Mouse (Mus musculus) kidney, postnatal 4 days (tissue): ENCODE measurements around the gene Lrrc42.

ENCODE experiments used
- DNase-seq, 2 experiments: peaks; one replicate each; pipeline ENCODE4 v3.0.0; 2021; ENCODE audit warnings: mixed read lengths in 2 of 2

Gene Lrrc42

DNA sequence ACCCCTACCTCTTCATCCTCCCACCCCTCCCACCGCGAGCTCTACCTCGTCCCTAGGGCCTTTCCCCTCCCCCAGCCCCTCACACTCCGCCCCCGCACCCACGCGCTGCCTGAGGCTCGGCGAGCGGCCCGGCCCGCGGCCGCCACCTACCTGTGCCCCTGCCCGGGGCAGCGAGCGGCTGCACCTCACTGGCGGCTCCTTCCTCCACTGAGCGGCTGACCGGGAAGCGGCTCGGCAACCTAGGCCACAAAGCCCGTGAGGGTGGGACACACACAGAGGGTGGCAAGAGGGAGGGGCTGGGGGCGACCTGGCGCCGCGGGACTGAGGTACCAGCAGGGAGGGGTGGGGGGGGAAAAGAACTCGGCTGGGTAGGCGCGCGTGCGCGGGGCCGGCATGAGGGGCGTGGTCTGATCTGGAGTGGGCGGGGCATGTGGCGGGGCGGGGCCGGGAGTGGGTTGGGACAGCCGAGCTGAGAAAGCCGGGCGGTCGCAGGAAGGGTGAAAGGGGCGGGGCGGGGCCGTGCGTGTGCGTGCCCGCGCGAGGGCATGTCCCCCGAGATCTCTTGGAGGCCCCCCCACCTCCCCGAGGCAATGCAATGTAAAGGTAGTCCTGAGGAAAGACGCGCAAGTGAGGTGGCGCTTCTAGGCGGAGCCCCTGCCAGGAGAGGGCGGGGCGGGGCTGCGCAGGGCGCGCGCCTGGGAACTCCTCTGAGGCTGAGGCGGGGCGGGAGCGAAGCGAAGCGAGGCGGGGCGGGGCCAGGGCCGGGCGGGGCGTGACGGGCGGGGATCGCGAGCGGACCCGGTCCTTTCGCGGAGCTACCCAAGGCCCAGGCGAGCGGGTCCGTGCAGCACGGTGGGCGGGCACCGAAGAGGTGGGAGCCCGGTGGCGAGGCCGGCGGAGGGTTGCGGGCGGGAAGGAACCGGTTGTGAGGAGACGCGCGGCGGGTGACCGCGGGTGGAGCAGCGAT, at the start of gene Lrrc42, which contains the start of gene Hspb11:
TSS of gene Lrrc42 (minus strand) at position 408 of the 967 bp plus-strand sequence.
TSS of gene Hspb11 (plus strand) at position 469 of the 967 bp plus-strand sequence.
- peak; percentile 98 to 99 for DNase-seq

DNA sequence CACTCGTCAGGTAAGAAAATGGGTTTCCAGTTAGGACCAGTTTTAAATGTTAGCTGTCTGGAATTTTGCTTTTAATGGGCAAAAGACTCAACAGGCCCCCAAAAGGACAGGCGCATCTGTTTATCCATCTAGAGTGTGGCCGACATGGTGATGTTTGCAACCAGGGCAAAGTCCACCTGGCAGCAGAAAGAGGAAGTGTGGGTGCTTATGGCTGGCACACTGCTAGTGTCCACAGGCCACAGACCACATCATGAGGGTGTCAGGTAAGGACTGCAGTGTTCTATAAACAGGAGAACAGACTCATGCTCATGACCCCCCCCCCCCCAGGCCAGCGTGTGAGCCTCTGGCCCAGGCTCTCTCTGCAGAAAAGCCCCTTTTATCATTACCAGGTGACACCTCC, 49.5 kb upstream of the Lrrc42 start:
- DNase-seq: peak in 1 of 2 experiments; percentile 34

DNA sequence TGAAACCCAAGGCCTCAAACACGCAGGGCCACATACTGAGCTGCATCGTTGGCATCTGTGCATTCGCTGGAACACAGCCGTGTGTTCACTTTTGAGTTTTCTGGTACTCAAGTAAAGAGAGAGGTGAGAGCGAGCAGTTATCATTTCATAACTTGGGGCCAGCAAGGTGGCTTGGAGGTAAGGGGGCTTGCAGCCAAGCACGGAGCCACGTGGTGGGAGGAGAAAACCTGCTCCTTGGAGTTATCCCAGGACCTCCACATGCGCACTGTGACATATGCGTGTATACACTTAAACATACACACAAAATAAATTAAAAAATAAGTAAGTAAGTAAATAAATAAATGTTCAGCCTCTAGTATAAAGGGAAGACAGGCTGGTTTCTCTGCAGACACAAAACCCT, 48.9 kb upstream of the Lrrc42 start:
- no peak for DNase-seq

DNA sequence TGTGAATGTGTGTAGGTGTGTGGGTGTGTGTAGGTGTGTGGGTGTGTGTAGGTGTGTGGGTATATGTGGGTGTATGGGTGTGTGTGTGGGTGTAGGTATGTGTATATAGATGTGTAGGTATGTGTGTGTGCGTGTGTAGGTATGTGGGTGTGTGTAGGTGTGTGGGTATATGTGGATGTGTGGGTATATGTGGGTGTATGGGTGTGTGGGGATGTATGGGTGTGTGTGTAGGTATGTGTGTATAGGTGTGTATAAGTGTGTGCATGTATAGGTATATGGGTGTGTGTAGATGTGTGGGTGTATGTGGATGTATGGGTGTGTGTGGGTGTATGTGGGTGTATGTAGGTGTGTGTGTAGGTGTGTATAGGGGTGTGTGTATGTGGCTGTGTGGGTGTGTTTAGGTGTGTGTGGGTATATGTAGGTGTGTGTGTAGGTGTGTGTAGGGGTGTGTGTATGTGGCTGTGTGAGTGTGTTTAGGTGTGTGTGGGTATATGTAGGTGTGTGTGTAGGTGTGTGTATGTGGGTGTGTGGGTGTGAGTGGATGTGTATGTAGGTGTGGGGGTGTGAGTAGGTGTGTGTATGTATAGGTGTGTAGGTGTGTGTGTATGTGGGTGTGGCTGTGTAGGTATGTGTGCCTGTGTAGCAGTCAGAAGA, 47.7 kb upstream of the Lrrc42 start:
- DNase-seq: no peak

DNA sequence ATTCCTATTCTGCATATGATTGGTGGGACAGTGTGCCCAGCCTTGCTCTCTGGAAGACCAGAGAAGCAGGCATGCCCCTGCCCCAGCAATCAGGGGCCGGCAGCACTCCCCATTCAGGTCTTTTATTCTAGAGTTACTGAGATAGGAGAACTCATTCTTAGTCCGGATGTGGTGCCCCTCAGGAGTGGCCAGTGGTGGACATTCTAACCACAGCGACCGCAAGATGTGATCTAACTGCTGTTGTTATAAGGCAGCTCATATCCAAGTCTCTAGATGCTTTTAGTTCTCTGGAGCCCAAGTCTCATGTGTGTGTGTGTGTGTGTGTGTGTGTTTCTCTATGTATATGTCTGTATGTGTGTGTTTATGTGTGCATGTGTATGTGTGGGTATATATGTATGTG, 47.0 kb upstream of the Lrrc42 start:
- no peak for DNase-seq

DNA sequence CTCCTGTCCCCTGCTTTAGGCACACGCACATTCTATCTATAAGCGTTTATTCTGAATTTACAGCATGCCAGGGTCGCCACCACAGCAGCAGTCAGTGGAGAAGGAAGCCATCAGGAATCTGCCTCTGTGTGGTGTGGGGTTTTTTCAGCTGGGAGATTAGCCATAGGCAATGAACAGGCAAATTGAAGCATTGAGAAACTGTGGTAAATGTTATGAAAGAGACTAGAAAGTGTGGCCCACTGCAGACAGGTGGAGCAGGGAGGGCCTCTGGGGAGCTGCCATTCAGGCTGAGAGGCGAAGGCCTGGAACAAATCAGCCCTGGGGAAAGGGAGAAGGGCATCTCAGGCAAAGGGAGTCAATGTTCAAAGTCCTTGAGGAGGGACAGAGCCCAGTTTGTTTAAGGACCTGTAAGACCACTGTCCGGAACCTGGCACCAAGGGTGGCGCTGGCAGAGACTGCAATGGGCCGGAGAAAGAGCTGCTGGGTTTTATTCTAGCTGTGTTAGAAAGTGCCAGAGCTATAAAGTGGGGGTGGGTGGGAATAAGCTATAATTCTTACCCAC, 46.5 kb upstream of the Lrrc42 start:
- peak in 1 of 2 experiments; percentile 25 for DNase-seq

DNA sequence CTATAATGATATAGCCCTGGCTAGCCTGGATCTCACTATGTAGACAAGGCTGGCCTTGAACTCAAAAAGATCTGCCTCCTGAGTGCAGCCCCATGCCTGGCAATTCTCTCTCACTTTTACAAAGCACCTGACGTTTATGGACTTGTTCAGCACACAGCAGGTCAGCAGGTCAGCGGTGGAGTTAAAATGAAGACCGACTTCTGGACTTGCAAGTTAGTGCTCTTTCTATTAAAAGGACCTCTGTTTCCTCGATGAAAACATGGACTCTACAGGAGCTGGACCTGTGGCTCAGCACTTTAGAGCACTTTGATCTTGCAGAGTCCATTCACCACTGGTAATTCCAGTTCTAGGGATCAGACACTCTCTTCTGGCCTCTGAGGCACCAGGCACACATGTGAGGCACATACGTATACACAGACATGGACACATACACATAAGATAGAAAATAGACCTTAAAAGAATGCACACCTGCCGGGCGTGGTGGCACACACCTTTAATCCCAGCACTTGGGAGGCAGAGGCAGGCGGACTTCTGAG, 44.8 kb upstream of the Lrrc42 start:
- no peak for DNase-seq

DNA sequence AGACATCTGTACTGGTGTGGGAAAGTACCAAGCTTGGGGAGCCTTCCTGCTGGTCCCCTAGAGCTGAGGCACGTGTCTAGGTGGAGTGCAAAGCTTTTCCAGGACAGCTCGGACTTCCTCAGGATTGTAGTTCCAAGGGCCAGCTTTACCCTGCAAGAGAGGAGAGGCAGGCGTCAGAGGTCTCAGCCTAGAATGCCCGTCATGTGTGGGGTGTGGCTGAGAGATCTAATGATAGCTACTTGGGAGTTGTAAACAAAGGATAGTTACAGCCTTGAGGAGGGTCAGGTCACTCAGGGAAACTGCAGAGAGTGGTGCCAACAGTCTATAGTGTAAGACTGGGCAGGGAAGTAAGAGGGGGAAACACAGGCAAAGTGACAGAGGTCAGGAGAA, 38.9 kb upstream of the Lrrc42 start:
- DNase-seq: no peak

DNA sequence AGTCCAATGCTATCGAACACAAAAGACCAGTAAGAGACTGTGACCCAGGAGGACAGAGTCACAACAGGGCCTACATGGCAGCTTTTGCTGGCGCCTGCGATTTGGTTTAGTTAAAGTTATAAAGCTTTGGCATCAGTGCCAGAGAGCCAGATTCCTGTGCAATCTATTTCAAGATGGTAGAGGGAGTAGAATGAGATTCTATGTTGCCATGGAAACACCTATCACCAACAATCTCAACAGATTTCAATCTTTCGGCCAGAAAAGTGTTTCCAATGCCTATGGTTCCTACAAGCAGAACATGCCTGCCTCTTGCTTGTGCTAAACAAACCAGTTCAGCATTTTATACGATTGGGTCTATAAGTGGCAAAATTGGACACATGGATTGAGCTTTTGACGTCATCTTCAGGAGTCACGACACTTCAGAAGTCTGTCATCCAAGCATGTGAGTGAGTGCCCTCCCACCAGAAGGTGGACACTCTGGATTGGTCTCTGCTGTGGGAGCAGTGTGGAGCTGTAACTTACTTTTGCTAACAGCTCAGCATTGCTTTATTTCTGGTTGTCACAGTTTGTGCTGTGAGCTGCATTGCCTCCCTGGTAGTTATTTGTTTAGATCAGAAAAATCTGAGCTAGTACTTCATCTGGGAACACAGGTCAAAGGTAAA, 38.4 kb upstream of the Lrrc42 start:
- no peak for DNase-seq

DNA sequence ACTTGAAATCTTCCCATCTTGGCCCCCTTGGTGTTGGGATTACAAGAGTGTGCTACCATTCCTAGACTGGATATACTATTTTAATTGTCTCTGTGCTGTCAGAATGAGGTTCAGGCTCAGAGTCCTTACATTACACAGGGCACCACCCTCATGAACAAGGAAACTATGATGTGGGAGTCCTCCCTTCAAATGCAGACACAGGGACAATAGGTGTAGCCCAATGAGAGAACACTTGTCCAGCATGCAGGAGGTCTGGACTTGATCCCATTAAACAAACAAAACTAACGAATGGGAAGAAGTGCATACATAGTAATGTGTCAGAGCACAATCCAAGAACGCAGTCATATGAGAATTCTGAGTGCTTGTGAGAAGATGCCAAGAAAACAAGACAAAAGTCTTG, 34.2 kb upstream of the Lrrc42 start:
- DNase-seq: no peak

DNA sequence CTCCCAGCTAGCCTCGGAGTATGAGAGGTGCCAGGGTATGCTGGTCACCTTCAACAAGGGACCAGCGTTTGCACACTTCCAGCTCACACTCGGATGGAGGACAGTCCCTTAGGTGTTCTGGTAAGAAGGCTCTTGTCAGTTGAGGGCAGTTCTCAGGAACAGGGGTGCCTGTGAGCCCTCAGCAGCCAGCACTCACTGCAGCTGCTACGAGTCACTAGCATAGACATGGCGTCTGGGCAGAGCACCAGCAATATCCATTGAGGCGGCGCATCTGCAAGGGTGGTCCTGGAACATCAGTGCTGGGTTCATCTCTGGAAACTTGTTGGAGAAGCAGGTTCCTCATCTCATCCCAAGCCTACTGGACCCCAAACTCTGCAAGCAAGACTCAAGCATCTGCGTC, 33.1 kb upstream of the Lrrc42 start:
- DNase-seq: no peak

DNA sequence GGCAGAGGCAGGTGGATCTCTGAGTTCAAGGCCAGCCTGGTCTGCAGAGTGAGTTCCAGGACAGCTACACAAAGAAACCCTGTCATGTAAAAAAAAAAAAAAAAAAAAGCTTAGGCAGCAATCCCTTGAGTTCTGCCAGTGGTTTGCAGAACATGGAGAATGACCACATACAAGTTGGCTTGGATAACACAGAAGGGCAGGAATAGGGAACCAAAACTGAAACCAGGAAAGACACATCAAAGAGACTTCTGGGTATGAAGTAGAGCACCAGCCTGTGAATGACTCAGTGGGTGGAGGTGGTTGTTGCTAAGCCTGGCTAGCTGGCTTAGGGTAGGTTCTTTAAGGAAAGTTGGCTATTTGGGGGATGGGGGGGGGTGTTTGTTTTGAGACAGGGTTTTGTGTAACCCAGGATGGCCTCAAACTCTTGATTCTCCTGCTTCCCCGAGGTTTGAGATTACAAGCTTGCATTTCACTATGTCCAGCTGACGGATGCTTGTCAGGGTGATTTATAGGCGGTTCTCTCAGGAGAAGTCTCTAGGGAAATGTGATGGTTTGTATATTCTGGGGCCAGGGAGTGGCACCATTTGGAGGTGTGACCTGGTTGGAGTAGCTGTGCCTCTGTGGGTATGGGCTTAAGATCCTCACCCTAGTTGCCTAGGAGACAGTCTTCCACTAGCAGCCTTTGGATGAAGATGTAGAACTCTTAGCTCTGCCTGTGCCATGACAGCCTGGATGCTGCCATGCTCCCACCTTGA, 32.3 kb upstream of the Lrrc42 start:
- no peak for DNase-seq

DNA sequence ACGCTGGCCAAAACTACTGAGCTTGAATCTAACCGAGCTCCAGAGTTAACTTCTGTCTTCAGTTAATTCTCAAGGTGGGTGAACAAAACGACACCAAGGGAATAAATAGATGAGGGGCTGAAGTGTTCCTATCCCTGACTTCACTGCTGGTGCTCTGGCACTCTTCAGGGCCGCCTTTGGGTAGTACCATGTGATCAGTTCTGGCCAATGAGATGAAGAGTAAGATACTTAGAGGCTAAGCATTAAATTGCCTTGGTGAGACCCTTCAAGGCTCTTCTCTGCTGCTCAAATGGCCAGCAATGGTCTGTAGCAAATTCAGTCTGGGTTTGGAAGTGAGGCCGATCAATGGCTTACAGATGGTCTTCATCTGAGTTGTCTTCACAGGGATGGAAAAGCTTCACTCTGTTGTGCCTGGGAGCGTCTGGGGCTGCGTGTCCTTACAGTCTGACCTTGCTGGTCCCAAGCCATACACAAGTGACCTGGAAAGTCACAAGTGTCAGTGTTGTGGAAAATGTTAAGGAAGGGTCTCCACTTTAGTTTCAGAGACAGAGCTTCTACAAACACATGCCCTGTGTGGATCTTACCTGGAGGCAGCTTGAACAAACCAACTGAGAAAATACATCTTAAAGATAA, 27.6 kb upstream of the Lrrc42 start:
- no peak for DNase-seq

DNA sequence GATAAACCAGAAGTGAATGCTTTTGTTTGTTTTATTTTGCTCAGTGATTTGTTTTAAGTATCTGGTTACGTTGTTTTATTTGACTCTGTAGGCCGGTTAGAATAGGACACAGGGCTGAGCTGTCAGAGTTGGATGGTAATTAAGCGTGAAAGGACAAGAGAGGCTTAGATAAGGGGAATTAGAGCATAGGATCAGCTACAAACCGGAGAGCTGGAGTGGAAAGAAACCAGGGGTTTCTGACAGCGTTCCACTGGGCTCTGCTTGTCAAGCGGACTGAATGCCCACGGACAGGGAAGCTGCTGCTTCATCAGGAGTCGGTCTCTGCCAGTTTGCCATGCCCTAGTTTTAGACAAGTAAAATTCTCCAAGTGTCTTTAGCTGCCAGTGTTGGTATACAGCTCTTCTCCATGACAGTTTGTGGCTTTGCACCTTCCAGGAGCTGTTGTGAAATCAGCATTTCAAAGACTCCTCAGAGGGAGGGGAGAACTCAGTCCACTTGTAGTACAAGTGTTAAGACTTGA, 24.9 kb upstream of the Lrrc42 start:
- DNase-seq: no peak

DNA sequence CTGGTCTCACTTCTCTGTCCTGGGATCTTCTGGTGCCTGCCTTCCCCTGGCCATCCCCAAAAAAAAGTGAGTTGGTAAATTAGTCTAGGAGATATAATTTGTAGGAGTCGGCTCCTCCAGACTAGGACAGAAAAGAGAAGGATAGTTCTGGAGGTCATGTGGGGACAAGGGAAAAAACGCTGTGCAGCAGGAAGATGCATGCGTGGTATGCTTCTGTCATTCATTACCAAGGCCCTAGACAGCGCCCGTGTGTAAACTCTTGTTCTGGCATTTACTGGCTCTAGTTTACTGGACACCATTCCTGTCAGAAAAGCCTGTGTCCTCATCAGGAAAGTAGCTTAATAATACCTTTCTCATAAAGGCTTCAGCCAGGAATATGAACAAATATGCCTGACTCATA, 21.2 kb upstream of the Lrrc42 start:
- peak in 1 of 2 experiments; percentile 25 for DNase-seq

DNA sequence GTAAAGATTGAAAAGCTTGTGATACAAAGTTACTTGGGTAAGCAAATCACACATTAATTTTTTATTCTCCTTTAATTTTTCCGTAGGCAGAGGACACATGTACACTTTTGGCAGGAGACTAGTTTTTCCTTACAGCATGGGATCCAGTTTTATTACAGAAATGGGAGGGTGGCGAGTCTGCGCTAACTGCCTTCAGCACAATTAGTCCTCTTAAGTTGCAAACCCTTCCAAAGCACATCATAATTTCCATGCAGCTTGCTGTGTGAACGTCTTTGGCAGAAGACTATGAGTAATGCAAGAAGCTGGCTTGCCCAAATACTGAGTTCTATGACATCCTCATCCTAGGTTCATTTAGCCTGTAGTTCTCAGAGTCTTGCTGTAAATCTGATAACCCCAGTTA, 20.4 kb upstream of the Lrrc42 start:
- no peak for DNase-seq

DNA sequence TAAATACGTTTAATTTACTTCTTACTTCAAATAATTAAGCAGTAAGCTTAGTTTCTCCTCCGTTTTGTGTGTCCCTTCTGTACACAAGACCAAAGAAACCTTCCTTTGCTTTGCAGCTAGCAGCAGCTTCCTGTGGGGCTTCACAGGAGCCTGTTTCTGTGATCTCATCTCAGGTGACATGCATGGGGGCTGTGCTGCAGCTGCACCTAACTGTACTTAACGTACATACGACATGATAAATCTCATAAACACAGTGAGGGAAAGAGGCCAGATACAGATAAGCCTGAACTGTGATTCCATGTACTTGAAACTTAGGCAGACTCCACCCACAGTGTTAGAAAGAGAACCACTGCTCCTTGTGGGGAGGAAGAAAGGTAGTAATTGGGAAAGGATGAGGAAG, 6.7 kb upstream of the Lrrc42 start:
- DNase-seq: no peak

DNA sequence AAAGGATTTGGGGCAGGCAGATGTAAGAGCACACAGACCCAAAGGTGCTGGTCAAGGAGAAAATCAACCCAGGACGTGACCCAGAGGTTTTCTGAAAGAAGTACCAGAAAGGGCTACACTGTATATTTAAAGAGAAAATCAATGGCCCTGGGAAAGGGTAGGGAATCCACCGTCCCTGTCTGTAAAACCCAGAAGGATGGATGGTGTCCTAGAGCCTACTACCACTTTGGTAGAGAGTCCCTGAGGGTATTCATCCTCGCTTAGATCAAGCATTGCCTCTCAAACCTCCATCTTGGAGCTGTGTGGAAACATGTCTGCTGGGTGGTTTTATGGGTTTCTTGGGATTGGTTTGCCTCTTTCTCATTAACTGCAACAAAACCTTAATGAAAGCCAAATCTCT, 1.1 kb upstream of the Lrrc42 start:
- DNase-seq: no peak

DNA sequence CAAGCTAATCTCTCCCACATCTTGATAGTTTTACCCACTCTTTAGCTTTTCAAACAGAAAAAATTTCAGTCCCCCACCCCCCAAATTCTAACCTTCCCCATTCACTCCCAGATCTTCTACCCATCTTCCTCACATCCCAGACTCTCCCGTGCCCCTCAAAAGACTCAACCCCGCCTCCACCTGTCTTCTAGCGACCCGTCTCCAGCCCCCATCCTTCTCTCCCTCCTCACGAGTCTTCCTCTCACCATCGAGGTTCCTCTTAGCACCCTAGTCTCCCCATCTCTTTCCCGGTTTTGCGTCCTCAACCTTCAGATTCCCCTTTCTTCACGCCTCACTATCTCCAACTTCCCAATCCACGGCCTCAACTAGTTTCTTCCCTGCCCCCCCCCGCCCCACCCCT, 810 bp downstream of the Lrrc42 start:
- peak; percentile 8 to 14 for DNase-seq

DNA sequence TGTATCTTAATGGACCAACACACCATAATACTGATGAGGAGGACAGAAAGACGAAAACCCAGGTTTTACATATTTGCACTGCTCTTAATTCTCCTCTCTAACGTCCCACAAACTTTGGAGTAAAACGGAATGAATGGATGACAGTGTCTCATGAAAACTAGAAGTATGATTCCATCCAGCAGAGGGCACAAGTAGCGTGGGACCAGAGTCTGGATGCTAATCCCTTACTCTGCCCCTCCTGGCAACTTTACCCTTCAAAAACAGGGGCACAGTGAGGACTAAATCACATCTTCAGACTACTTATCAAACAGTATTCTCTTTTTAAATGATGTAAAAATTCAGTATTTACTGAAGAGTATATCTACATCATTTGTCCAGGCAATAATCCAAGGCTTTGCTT, 2.8 kb downstream of the Lrrc42 start:
- peak; percentile 23 to 50 for DNase-seq

DNA sequence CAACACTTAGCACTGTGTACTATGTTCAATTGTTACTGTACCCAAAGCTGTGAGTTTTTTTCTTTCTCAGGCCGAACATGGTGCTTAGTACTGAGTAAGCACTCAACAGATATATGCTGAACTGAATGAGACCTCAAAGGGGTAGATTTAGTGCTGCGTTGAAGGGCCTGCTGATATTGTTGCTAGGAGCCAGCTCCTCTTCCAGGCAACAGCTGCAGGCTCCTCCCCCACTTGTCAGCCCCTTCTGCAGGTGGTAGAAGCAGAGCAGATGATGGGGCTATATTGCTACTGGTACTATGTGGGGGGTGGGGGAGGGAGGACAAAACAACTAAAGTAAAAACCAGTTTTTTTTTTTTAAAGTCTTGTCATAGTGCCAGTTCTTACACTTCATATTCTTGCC, 3.9 kb downstream of the Lrrc42 start:
- DNase-seq: no peak
